Mouse (Mus musculus) midbrain, postnatal 0 days (tissue): ENCODE measurements around the gene Cdk1. TPM values are rescaled to one million over a fixed set of nuclear protein-coding genes. Genes with fewer than 3 reads are reported as not detected.

ENCODE experiments used
- ATAC-seq: fragments of 200-750 bp; cut with Nextera tagmentation; 2 replicates; pipeline ENCODE4 v1.8.0; 2017; ENCODE audit warnings: moderate number of reproducible peaks, mild to moderate bottlenecking, moderate TSS enrichment, moderate library complexity; ENCODE audit not compliant: low FRiP score
- DNase-seq: peaks from one replicate; pipeline ENCODE4 v3.0.0-alpha.2; 2015; ENCODE audit warnings: low spot score
- H3K27ac ChIP-seq: fragments of 300-500 bp; sonication (generic); 2 replicates; pipeline ENCODE4 v1.5.1; 2014; ENCODE audit warnings: low read depth, mild to moderate bottlenecking, low read length, mixed read lengths
- H3K27me3 ChIP-seq: fragments of 300-500 bp; sonication (generic); 2 replicates; pipeline ENCODE4 v1.6.1; 2014; ENCODE audit warnings: low read length, control low read depth, mixed read lengths; ENCODE audit not compliant: insufficient read depth
- H3K36me3 ChIP-seq: fragments of 300-500 bp; sonication (generic); 2 replicates; pipeline ENCODE4 v1.6.1; 2014; ENCODE audit warnings: low read length, control low read depth, mixed read lengths; ENCODE audit not compliant: insufficient read depth
- H3K4me1 ChIP-seq: fragments of 300-500 bp; sonication (generic); 2 replicates; pipeline ENCODE4 v1.6.1; 2014; ENCODE audit warnings: mild to moderate bottlenecking, control low read depth, antibody characterized with exemption, low read length, mixed read lengths; ENCODE audit not compliant: insufficient read depth
- H3K4me2 ChIP-seq: fragments of 300-500 bp; sonication (generic); 2 replicates; pipeline ENCODE4 v1.6.1; 2014; ENCODE audit warnings: low read depth, mild to moderate bottlenecking, low read length, mixed read lengths; ENCODE audit not compliant: poor library complexity, severe bottlenecking
- H3K4me3 ChIP-seq: fragments of 300-500 bp; sonication (generic); 2 replicates; pipeline ENCODE4 v1.5.1; 2014; ENCODE audit warnings: low read depth, mild to moderate bottlenecking, low read length, moderate library complexity
- H3K9ac ChIP-seq: fragments of 300-500 bp; sonication (generic); replicated peaks from 2 replicates; pipeline ENCODE4 v1.6.1; 2014; ENCODE audit warnings: mild to moderate bottlenecking, low read length, moderate library complexity, mixed read lengths; ENCODE audit not compliant: poor library complexity, severe bottlenecking
- H3K9me3 ChIP-seq: fragments of 300-500 bp; sonication (generic); 2 replicates; pipeline ENCODE4 v1.6.1; 2016; ENCODE audit warnings: low read length, control low read depth
- CTCF ChIP-seq: IDR thresholded peaks from 2 replicates; pipeline ENCODE4 v1.5.1; 2016; ENCODE audit warnings: antibody characterized with exemption, mild to moderate bottlenecking
- WGBS: fragments of 180-500 bp; shearing (Covaris S2); extraction: QIAGEN DNeasy Blood & Tissue Kit; methylation state at CpG from one replicate; pipeline ENCODE4 v1.1.7; 2014; 5-methylcytosine and 5-hydroxymethylcytosine counted together
- polyA plus RNA-seq: library from polyadenylated mRNA; unstranded; fragments of >200 nt; fragmentation: Nextera tagmentation; extraction: Ambion mirVana; gene quantifications from 2 replicates; pipeline ENCODE4 v1.2.1, GENCODE M21; 2015
- total RNA-seq: library from RNA; depleted of rRNA; stranded (reverse); fragments of >200 nt; gene quantifications from 2 replicates; pipeline ENCODE4 v1.2.3, GENCODE M21; 2014

The Cdk1 gene
- total and polyA plus RNA-seq, 2 experiments from 2014 or later = 25.5 to 38.1 TPM

GRCm38 (mm10) chr10:69351842-69352211 lies 911 bp downstream of the Cdk1 start:
- H3K4me3 ChIP-seq = peak overlapping the region; percentile 52
- no peaks in the 10 kb centered on the region for H3K9me3 ChIP-seq
- WGBS = 2% methylated on average over 11 of the region's 11 CpGs
- H3K27me3 ChIP-seq = no peaks in the 10 kb centered on the region
- no peaks in the 10 kb centered on the region for H3K36me3 ChIP-seq
- no peak overlapping the region for H3K9ac ChIP-seq
- peak overlapping the region; percentile 9; the same call in 1 of the 2 replicates for H3K27ac ChIP-seq
- ATAC-seq (no peak), DNase-seq (no peak)
- peak overlapping the region; percentile 100 for H3K4me2 ChIP-seq
- H3K4me1 ChIP-seq = peaks cover 7% of the 10 kb centered on the region; the same call in 1 of the 2 replicates
- TF ChIP-seq CTCF = no peak

- H3K4me1 ChIP-seq = peaks cover 7% of the 10 kb centered on the region; the same call in 1 of the 2 replicates
- no peaks in the 10 kb centered on the region for H3K9me3 ChIP-seq
- no peak for DNase-seq
- no peak overlapping the region for H3K9ac ChIP-seq
- TF ChIP-seq CTCF = no peak
- no peak for ATAC-seq
- no peaks in the 10 kb centered on the region for H3K36me3 ChIP-seq
- peak overlapping the region; percentile 100 for H3K4me2 ChIP-seq
- H3K27me3 ChIP-seq = no peaks in the 10 kb centered on the region
- H3K4me3 ChIP-seq = peak overlapping the region; percentile 52; the same call in 1 of the 2 replicates
- 22% methylated on average over 12 of the region's 12 CpGs for WGBS
- no peak overlapping the region for H3K27ac ChIP-seq
Observed at GRCm38 (mm10) chr10:69351071-69351841, 1.5 kb downstream of the Cdk1 start.

GRCm38 (mm10) chr10:69348206-69348605 lies 4.5 kb downstream of the Cdk1 start:
- Histone ChIP-seq H3K4me3 (no peak overlapping the region), H3K4me2 (no peak overlapping the region), H3K9me3 (no peaks in the 10 kb centered on the region), H3K27ac (no peak overlapping the region), H3K27me3 (no peaks in the 10 kb centered on the region), H3K9ac (no peak overlapping the region), H3K36me3 (no peaks in the 10 kb centered on the region), H3K4me1 (peaks cover 7% of the 10 kb centered on the region; the same call in 1 of the 2 replicates)
- DNase-seq = no peak
- 64% methylated on average over 8 of the region's 8 CpGs for WGBS
- TF ChIP-seq CTCF = no peak
- ATAC-seq = no peak

- no peak for DNase-seq
- H3K4me2 ChIP-seq = no peak overlapping the region
- WGBS = 94% methylated on average over 9 of the region's 9 CpGs
Observed at GRCm38 (mm10) chr10:69342328-69342727, 10.4 kb downstream of the Cdk1 start.

GRCm38 (mm10) chr10:69341570-69342227 lies 11.0 kb downstream of the Cdk1 start:
- H3K27ac ChIP-seq = no peak overlapping the region
- 83% methylated on average over 6 of the region's 6 CpGs for WGBS
- H3K36me3 ChIP-seq = no peaks in the 10 kb centered on the region
- TF ChIP-seq CTCF = no peak
- no peak overlapping the region for H3K4me2 ChIP-seq
- H3K4me3 ChIP-seq = no peak overlapping the region
- no peaks in the 10 kb centered on the region for H3K4me1 ChIP-seq
- H3K27me3 ChIP-seq = no peaks in the 10 kb centered on the region
- no peaks in the 10 kb centered on the region for H3K9me3 ChIP-seq
- H3K9ac ChIP-seq = no peak overlapping the region
- no peak for DNase-seq
- no peak for ATAC-seq

More at GRCm38 (mm10) chr10:69342328-69342727, 10.4 kb downstream of the Cdk1 start:
- Histone ChIP-seq H3K4me3 (no peak overlapping the region), H3K4me1 (no peaks in the 10 kb centered on the region), H3K36me3 (no peaks in the 10 kb centered on the region), H3K27ac (no peak overlapping the region), H3K9me3 (no peaks in the 10 kb centered on the region), H3K9ac (no peak overlapping the region), H3K27me3 (no peaks in the 10 kb centered on the region)
- TF ChIP-seq CTCF = no peak
- ATAC-seq = no peak

GRCm38 (mm10) chr10:69340001-69340400 lies 12.7 kb downstream of the Cdk1 start:
- H3K9ac ChIP-seq = no peak overlapping the region
- no peak for DNase-seq
- H3K27me3 ChIP-seq = no peaks in the 10 kb centered on the region
- no peak for ATAC-seq
- TF ChIP-seq CTCF = no peak
- no peak overlapping the region for H3K4me2 ChIP-seq
- no peaks in the 10 kb centered on the region for H3K36me3 ChIP-seq
- no peaks in the 10 kb centered on the region for H3K9me3 ChIP-seq
- no peak overlapping the region for H3K27ac ChIP-seq
- H3K4me1 ChIP-seq = no peaks in the 10 kb centered on the region
- 91% methylated on average over 6 of the region's 6 CpGs for WGBS
- no peak overlapping the region for H3K4me3 ChIP-seq
